Mouse (Mus musculus): ENCODE measurements at regions not wholly inside any gene's neighbourhood (a gene's known extent, or its start where the extent isn't known, plus 50 kb on each side); places are given as distances from the start of the nearest gene placed in this dataset.

- WGBS, result 83% methylated on average over 6 of the region's 6 CpGs
- DNase-seq (ENCODE audit: low spot score) (no peak), ATAC-seq (replicated peaks; ENCODE audit: low FRiP score, low TSS enrichment, low read depth) (no peak)
- Histone ChIP-seq H3K27ac (ENCODE audit: low read depth) (no peak overlapping the region), H3K27me3 (replicated peaks; ENCODE audit: control insufficient read depth, insufficient read depth, low read length) (no peaks in the 10 kb centered on the region), H3K4me3 (ENCODE audit: low read depth, low read length) (no peak overlapping the region), H3K9me3 (ENCODE audit: control insufficient read depth, low read length) (no peaks in the 10 kb centered on the region), H3K4me1 (replicated peaks; ENCODE audit: control insufficient read depth, insufficient read depth, low read length) (no peaks in the 10 kb centered on the region), H3K36me3 (ENCODE audit: control insufficient read depth, insufficient read depth, low read length) (no peaks in the 10 kb centered on the region), H3K9ac (ENCODE audit: low read length) (no peak overlapping the region), H3K4me2 (ENCODE audit: low read length) (no peak overlapping the region)
Measured at GRCm38 (mm10) chr12:50709000-50709788, 60.3 kb upstream of the Prkd1 start.

GRCm38 (mm10) chr12:50698613-50699442 lies 49.9 kb upstream of the Prkd1 start:
- no peak overlapping the region for H3K4me2 ChIP-seq (ENCODE audit: low read length)
- no peak overlapping the region for H3K4me3 ChIP-seq (ENCODE audit: low read depth, low read length)
- H3K4me1 ChIP-seq (replicated peaks; ENCODE audit: control insufficient read depth, insufficient read depth, low read length), result no peaks in the 10 kb centered on the region
- ATAC-seq (replicated peaks; ENCODE audit: low FRiP score, low TSS enrichment, low read depth) (no peak), DNase-seq (ENCODE audit: low spot score) (no peak)
- no peak overlapping the region for H3K27ac ChIP-seq (ENCODE audit: low read depth)
- H3K36me3 ChIP-seq (ENCODE audit: control insufficient read depth, insufficient read depth, low read length), result no peaks in the 10 kb centered on the region
- H3K9me3 ChIP-seq (ENCODE audit: control insufficient read depth, low read length), result no peaks in the 10 kb centered on the region
- 42% methylated on average over 5 of the region's 5 CpGs for WGBS
- H3K9ac ChIP-seq (ENCODE audit: low read length), result no peak overlapping the region
- H3K27me3 ChIP-seq (replicated peaks; ENCODE audit: control insufficient read depth, insufficient read depth, low read length), result no peaks in the 10 kb centered on the region

Data from intestine, embryonic 14.5 days (tissue).